Mouse (Mus musculus): ENCODE measurements around the gene Olfr733.

- TF ChIP-seq CTCF (IDR thresholded peaks at IDR 0.05; ENCODE audit: low read depth) = no peak
- TF ChIP-seq EP300 (IDR thresholded peaks at IDR 0.05; ENCODE audit: low read depth) = no peak
These were observed at the start of gene Olfr733 for GRCm38 (mm10) chr14:50301422-50301821.

All from liver, embryonic 14.5 days (tissue).